Mouse (Mus musculus): ENCODE measurements around the gene Tmbim7. TPM values are rescaled to one million over a fixed set of nuclear protein-coding genes. Genes with fewer than 3 reads are reported as not detected.

Gene Tmbim7
- polyA plus RNA-seq, 1 experiment from 2014 or later: not detected

Small RNAs within 50 kb of the gene (microRNA-seq; reads per million reads assigned to microRNA genes)
- gene Gm22926 (not detected), gene Gm26238 (not detected)

Other genes starting within 250 kb of the Tmbim7 start
- 20.7 and 25.9 TPM in 2 replicates for gene Fam133b, start 107.3 kb upstream of the Tmbim7 start, polyA plus RNA-seq (2015; fragmentation: Nextera tagmentation; extraction: Ambion mirVana)
- gene 1700109H08Rik, start 79.6 kb upstream of the Tmbim7 start, polyA plus RNA-seq (2015; fragmentation: Nextera tagmentation; extraction: Ambion mirVana): 2.5 and 3.7 TPM in 2 replicates
- gene Pex1, start 55.1 kb upstream of the Tmbim7 start, polyA plus RNA-seq (2015; fragmentation: Nextera tagmentation; extraction: Ambion mirVana): 22.6 and 30.2 TPM in 2 replicates
- 19.1 and 19.4 TPM in 2 replicates for gene Rbm48, start 54.6 kb upstream of the Tmbim7 start, polyA plus RNA-seq (2015; fragmentation: Nextera tagmentation; extraction: Ambion mirVana)
- 56.1 and 59.5 TPM in 2 replicates for gene Gatad1, start 6.0 kb downstream of the Tmbim7 start, polyA plus RNA-seq (2015; fragmentation: Nextera tagmentation; extraction: Ambion mirVana)
- gene Ankib1, start 151.7 kb downstream of the Tmbim7 start, polyA plus RNA-seq (2015; fragmentation: Nextera tagmentation; extraction: Ambion mirVana): 19.7 and 21.2 TPM in 2 replicates
- 54.0 and 58.3 TPM in 2 replicates for gene Krit1, start 152.0 kb downstream of the Tmbim7 start, polyA plus RNA-seq (2015; fragmentation: Nextera tagmentation; extraction: Ambion mirVana)
- 0.14 and 0.26 TPM in 2 replicates for gene Lrrd1, start 194.0 kb downstream of the Tmbim7 start, polyA plus RNA-seq (2015; fragmentation: Nextera tagmentation; extraction: Ambion mirVana)
- 5.9 and 6.3 TPM in 2 replicates for gene Mterf1a, start 242.8 kb downstream of the Tmbim7 start, polyA plus RNA-seq (2015; fragmentation: Nextera tagmentation; extraction: Ambion mirVana)

Data from midbrain, embryonic 15.5 days (tissue).